Mouse (Mus musculus): ENCODE data around the gene Hcfc1r1. TPM values are rescaled to one million over a fixed set of nuclear protein-coding genes. Genes with fewer than 3 reads are reported as not detected.

Hcfc1r1 gene
- polyA plus RNA-seq, 1 experiment from 2014 or later = 64.5 TPM

DNA sequence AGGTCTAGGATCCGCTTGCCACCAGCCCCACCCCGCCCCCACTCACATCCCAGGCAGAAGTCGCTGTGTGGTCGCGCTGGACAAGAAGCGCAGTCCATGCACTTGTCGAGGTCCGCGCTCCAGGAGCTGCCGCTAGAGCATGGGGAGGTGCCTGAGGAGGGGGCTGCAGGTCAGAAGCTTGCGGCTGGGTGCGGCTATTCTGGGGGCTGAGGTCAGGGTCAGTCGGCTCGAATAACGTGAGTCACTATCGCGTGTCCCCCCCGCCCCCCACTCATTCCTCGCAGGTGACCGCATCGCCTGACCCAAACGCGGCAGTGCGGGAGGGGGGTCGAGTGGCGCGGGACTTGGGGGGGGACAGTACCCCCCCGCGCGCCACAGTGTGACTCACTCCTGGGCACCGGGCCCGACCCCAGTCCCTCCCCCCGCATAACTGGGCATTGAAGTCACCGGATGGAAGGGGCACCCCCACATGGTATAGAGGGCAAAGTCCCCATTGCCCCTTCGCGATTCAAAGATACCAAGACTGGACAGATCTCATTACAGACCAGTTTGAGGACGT, 3.2 kb downstream of the Hcfc1r1 start:
- WGBS = under 1% methylated on average over 37 of the region's 37 CpGs

GRCm38 (mm10) chr17:23677236-23677679, 3.9 kb downstream of the Hcfc1r1 start, which contains the start of gene Tnfrsf12a:
Gene Tnfrsf12a (minus strand): TSS chr17:23677468.
- no peaks in the 10 kb centered on the region for H3K9me3 ChIP-seq
- H3K27me3 ChIP-seq = peaks cover 38% of the 10 kb centered on the region
- ATAC-seq (ENCODE audit: borderline replicate concordance, extremely low read depth, low FRiP score, low TSS enrichment) = peak; percentile 43; the same call in 1 of the 2 replicates
- H3K36me3 ChIP-seq = no peaks in the 10 kb centered on the region
- peak within 1 kb of the TSS; percentile 58 for H3K9ac ChIP-seq
- H3K4me2 ChIP-seq = peak within 1 kb of the TSS; percentile 96
- peak within 1 kb of the TSS; percentile 89 for H3K27ac ChIP-seq
- peaks cover 58% of the 10 kb centered on the region for H3K4me1 ChIP-seq
- H3K4me3 ChIP-seq = peak within 1 kb of the TSS; percentile 57
- under 1% methylated on average over 34 of the region's 34 CpGs for WGBS

More for the DNA sequence above, 3.2 kb downstream of the Hcfc1r1 start:
- no peak for ATAC-seq (ENCODE audit: borderline replicate concordance, extremely low read depth, low FRiP score, low TSS enrichment)
- Histone ChIP-seq H3K4me1 (peaks cover 51% of the 10 kb centered on the region), H3K9ac (peak overlapping the region; percentile 58), H3K27ac (peak overlapping the region; percentile 89), H3K27me3 (peaks cover 33% of the 10 kb centered on the region), H3K4me2 (peak overlapping the region; percentile 96), H3K9me3 (no peaks in the 10 kb centered on the region), H3K4me3 (peak overlapping the region; percentile 57), H3K36me3 (no peaks in the 10 kb centered on the region)

GRCm38 (mm10) chr17:23679127-23679835, 5.9 kb downstream of the Hcfc1r1 start, which contains the start of gene Cldn6:
Gene Cldn6 (plus strand): TSS chr17:23679249.
- Histone ChIP-seq H3K9me3 (no peaks in the 10 kb centered on the region), H3K4me1 (peaks cover 66% of the 10 kb centered on the region), H3K4me3 (peak within 1 kb of the TSS; percentile 41), H3K36me3 (no peaks in the 10 kb centered on the region), H3K4me2 (peak within 1 kb of the TSS; percentile 52), H3K9ac (peak within 1 kb of the TSS; percentile 44), H3K27ac (peak within 1 kb of the TSS; percentile 82), H3K27me3 (peaks cover 58% of the 10 kb centered on the region)
- WGBS = 1% methylated on average over 36 of the region's 38 CpGs
- no peak for ATAC-seq (ENCODE audit: borderline replicate concordance, extremely low read depth, low FRiP score, low TSS enrichment)

- H3K9me3 ChIP-seq = no peaks in the 10 kb centered on the region
- WGBS = 41% methylated on average over 9 of the region's 9 CpGs
- peaks cover 60% of the 10 kb centered on the region for H3K4me1 ChIP-seq
- ATAC-seq (ENCODE audit: borderline replicate concordance, extremely low read depth, low FRiP score, low TSS enrichment) = no peak
- no peak overlapping the region for H3K27ac ChIP-seq
- H3K27me3 ChIP-seq = peaks cover 64% of the 10 kb centered on the region
- H3K4me3 ChIP-seq = peak overlapping the region; percentile 41
- H3K9ac ChIP-seq = peak overlapping the region; percentile 44
- H3K36me3 ChIP-seq = no peaks in the 10 kb centered on the region
- H3K4me2 ChIP-seq = peak overlapping the region; percentile 52
Observed at GRCm38 (mm10) chr17:23680336-23680735, 6.9 kb downstream of the Hcfc1r1 start.

DNA sequence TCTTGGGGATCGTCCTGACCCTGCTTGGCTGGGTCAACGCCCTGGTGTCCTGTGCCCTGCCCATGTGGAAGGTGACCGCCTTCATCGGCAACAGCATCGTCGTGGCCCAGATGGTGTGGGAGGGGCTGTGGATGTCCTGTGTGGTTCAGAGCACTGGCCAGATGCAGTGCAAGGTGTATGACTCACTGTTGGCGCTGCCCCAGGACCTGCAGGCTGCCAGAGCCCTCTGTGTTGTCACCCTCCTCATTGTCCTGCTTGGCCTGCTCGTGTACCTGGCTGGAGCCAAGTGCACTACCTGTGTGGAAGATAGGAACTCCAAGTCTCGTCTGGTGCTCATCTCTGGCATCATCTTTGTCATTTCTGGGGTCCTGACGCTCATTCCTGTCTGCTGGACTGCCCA, 7.7 kb downstream of the Hcfc1r1 start:
- H3K4me1 ChIP-seq = peaks cover 52% of the 10 kb centered on the region
- H3K4me3 ChIP-seq = peak overlapping the region; percentile 41; the same call in 1 of the 2 replicates
- H3K27me3 ChIP-seq = peaks cover 64% of the 10 kb centered on the region
- ATAC-seq (ENCODE audit: borderline replicate concordance, extremely low read depth, low FRiP score, low TSS enrichment) = no peak
- peak overlapping the region; percentile 52 for H3K4me2 ChIP-seq
- no peaks in the 10 kb centered on the region for H3K9me3 ChIP-seq
- H3K9ac ChIP-seq = no peak overlapping the region
- WGBS = 50% methylated on average over 10 of the region's 10 CpGs
- no peak overlapping the region for H3K27ac ChIP-seq
- H3K36me3 ChIP-seq = no peaks in the 10 kb centered on the region

- WGBS = 21% methylated on average over 4 of the region's 4 CpGs
- Histone ChIP-seq H3K4me2 (no peak overlapping the region), H3K27ac (no peak overlapping the region), H3K9ac (no peak overlapping the region), H3K36me3 (no peaks in the 10 kb centered on the region), H3K4me1 (peaks cover 44% of the 10 kb centered on the region), H3K9me3 (no peaks in the 10 kb centered on the region), H3K27me3 (peaks cover 64% of the 10 kb centered on the region), H3K4me3 (no peak overlapping the region)
- no peak for ATAC-seq (ENCODE audit: borderline replicate concordance, extremely low read depth, low FRiP score, low TSS enrichment)
Observed at GRCm38 (mm10) chr17:23682092-23682491, 8.7 kb downstream of the Hcfc1r1 start.

GRCm38 (mm10) chr17:23682530-23682929, 9.1 kb downstream of the Hcfc1r1 start:
- Histone ChIP-seq H3K4me3 (no peak overlapping the region), H3K36me3 (no peaks in the 10 kb centered on the region), H3K4me2 (peak overlapping the region; percentile 34; the same call in 1 of the 2 replicates), H3K4me1 (peaks cover 42% of the 10 kb centered on the region), H3K27me3 (peaks cover 64% of the 10 kb centered on the region), H3K27ac (no peak overlapping the region), H3K9ac (no peak overlapping the region), H3K9me3 (no peaks in the 10 kb centered on the region)
- WGBS = 55% methylated on average over 3 of the region's 3 CpGs
- ATAC-seq (ENCODE audit: borderline replicate concordance, extremely low read depth, low FRiP score, low TSS enrichment) = no peak

- Histone ChIP-seq H3K9me3 (no peaks in the 10 kb centered on the region), H3K27me3 (peaks cover 64% of the 10 kb centered on the region), H3K9ac (no peak overlapping the region), H3K27ac (peak overlapping the region; percentile 61), H3K4me1 (peaks cover 37% of the 10 kb centered on the region), H3K4me2 (peak overlapping the region; percentile 34), H3K4me3 (0 out of 2 replicates have a peak overlapping the region, but pooled peaks have one; percentile 1), H3K36me3 (no peaks in the 10 kb centered on the region)
- WGBS = 15% methylated on average over 15 of the region's 15 CpGs
- 0 out of 2 replicates have a peak, but pooled peaks have one; percentile 13 for ATAC-seq (ENCODE audit: borderline replicate concordance, extremely low read depth, low FRiP score, low TSS enrichment)
Observed at GRCm38 (mm10) chr17:23683226-23683625, 9.8 kb downstream of the Hcfc1r1 start.

GRCm38 (mm10) chr17:23683856-23684672, 10.7 kb downstream of the Hcfc1r1 start, which contains the start of gene Cldn9:
Gene Cldn9 (minus strand): TSS chr17:23684026.
- H3K27me3 ChIP-seq = peaks cover 55% of the 10 kb centered on the region
- H3K9ac ChIP-seq = no peak within 1 kb of the TSS
- no peaks in the 10 kb centered on the region for H3K9me3 ChIP-seq
- peak; percentile 58 for ATAC-seq (ENCODE audit: borderline replicate concordance, extremely low read depth, low FRiP score, low TSS enrichment)
- H3K4me3 ChIP-seq = 0 out of 2 replicates have a peak within 1 kb of the TSS, but pooled peaks have one; percentile 1
- peaks cover 37% of the 10 kb centered on the region for H3K4me1 ChIP-seq
- H3K4me2 ChIP-seq = peak within 1 kb of the TSS; percentile 34
- H3K27ac ChIP-seq = peak within 1 kb of the TSS; percentile 61
- H3K36me3 ChIP-seq = no peaks in the 10 kb centered on the region
- 21% methylated on average over 15 of the region's 15 CpGs for WGBS

DNA sequence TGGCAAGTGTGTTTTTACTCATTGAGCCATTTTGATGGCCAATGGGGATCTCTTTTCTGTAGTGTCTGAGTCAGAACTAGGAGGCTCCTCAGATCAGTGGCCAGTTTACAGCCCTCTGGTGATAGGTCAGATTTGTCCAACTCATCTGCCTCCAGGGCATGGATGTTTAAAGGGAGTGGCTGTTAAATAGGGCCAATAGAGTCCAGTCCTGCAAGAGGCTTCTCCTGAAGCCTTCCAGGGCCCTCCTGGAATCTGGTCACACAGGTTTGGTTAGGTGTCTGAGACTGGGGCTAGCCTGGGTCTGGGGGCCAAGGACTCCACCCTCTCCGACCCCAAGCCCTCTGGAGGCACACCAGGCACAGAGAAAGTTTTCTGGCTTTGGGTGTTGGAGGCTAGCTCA, 21.1 kb downstream of the Hcfc1r1 start:
- ATAC-seq (ENCODE audit: borderline replicate concordance, extremely low read depth, low FRiP score, low TSS enrichment) = no peak
- H3K4me2 ChIP-seq = no peak overlapping the region
- peaks cover 20% of the 10 kb centered on the region for H3K27me3 ChIP-seq
- H3K4me3 ChIP-seq = no peak overlapping the region
- H3K4me1 ChIP-seq = peaks cover 35% of the 10 kb centered on the region
- peak overlapping the region; percentile 80 for H3K27ac ChIP-seq
- WGBS = 58% methylated on average over 1 of the region's 1 CpGs
- H3K36me3 ChIP-seq = no peaks in the 10 kb centered on the region
- H3K9ac ChIP-seq = no peak overlapping the region
- no peaks in the 10 kb centered on the region for H3K9me3 ChIP-seq

DNA sequence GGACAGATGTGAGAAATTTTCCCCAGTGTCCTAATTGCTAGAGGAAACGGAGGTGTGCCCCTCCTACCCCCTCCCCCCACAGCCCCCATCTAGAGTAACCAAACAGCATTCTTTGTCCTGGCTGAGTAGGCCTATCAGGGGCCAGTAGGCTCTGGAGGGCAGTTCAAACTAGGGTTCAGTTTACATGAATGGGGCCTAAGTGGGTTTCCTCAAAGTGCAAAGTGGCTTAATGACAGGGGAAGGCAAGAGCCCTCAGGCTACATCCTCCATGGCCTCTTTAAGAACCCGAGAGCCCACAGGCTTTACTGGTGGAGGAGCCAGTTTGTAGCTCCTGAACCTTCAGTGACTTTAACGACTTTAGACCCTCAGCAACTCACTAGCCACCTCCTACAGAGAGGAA, 22.4 kb downstream of the Hcfc1r1 start:
- Histone ChIP-seq H3K4me2 (no peak overlapping the region), H3K9me3 (no peaks in the 10 kb centered on the region), H3K4me1 (peaks cover 40% of the 10 kb centered on the region), H3K27ac (peak overlapping the region; percentile 80), H3K36me3 (no peaks in the 10 kb centered on the region), H3K9ac (no peak overlapping the region), H3K27me3 (peaks cover 31% of the 10 kb centered on the region), H3K4me3 (no peak overlapping the region)
- ATAC-seq (ENCODE audit: borderline replicate concordance, extremely low read depth, low FRiP score, low TSS enrichment) = peak; percentile 67; the same call in 1 of the 2 replicates
- 18% methylated on average over 3 of the region's 3 CpGs for WGBS

Data from lung, embryonic 15.5 days (tissue).